Mouse (Mus musculus) liver, adult 2 months (tissue): ENCODE data around the gene Pcnx3. TPM values are rescaled to one million over a fixed set of nuclear protein-coding genes. Genes with fewer than 3 reads are reported as not detected.
"Not testable (repeated sequence)": the region's sequence is repeated elsewhere in the genome, so short reads cannot be mapped to it uniquely, and the experiment has no call there.

ENCODE experiments used
- DNase-seq: peaks from one replicate; pipeline ENCODE4 v3.0.0-alpha.2; 2011; ENCODE audit warnings: low read depth, low spot score; ENCODE audit errors: extremely low read depth
- H3K27ac ChIP-seq: fragments of 200-500 bp; replicated peaks from 2 replicates; pipeline ENCODE4 v1.5.1; 2012; ENCODE audit warnings: low read depth, mild to moderate bottlenecking, control low read depth, inconsistent platforms, low read length; ENCODE audit not compliant: insufficient read depth
- H3K27me3 ChIP-seq: fragments of 200-500 bp; 2 replicates; pipeline ENCODE4 v1.6.1; 2012; ENCODE audit warnings: mild to moderate bottlenecking, moderate library complexity, low read length, inconsistent platforms; ENCODE audit not compliant: control insufficient read depth, insufficient read depth
- H3K36me3 ChIP-seq: fragments of 200-500 bp; 2 replicates; pipeline ENCODE4 v1.6.1; 2012; ENCODE audit warnings: low read length, inconsistent platforms; ENCODE audit not compliant: control insufficient read depth, insufficient read depth
- H3K4me1 ChIP-seq: fragments of 200-500 bp; 2 replicates; pipeline ENCODE4 v1.6.1; 2011; ENCODE audit warnings: low read length; ENCODE audit not compliant: control insufficient read depth, insufficient read depth
- H3K4me3 ChIP-seq: fragments of 200-500 bp; 2 replicates; pipeline ENCODE4 v1.5.1; 2011; ENCODE audit warnings: low read depth, mild to moderate bottlenecking, control low read depth, low read length, moderate library complexity; ENCODE audit not compliant: insufficient read depth
- H3K79me2 ChIP-seq: fragments of 200-500 bp; 2 replicates; pipeline ENCODE4 v1.6.1; 2012; ENCODE audit warnings: inconsistent platforms, mild to moderate bottlenecking, low read length, moderate library complexity; ENCODE audit not compliant: control insufficient read depth, insufficient read depth
- H3K9ac ChIP-seq: fragments of 200-500 bp; 2 replicates; pipeline ENCODE4 v1.6.1; 2012; ENCODE audit warnings: low read depth, mild to moderate bottlenecking, control low read depth, inconsistent platforms, low read length
- CTCF ChIP-seq: fragments of 200-500 bp; IDR thresholded peaks from 2 replicates; pipeline ENCODE4 v1.5.1; 2011; ENCODE audit warnings: low read depth, low read length, control low read depth
- POLR2A ChIP-seq: fragments of 200-500 bp; IDR thresholded peaks from 2 replicates; pipeline ENCODE4 v1.6.1; 2011; ENCODE audit warnings: low read length, control low read depth; ENCODE audit not compliant: insufficient read depth; ENCODE audit errors: extremely low read depth
- WGBS: fragments of 180-500 bp; shearing (Covaris S2); methylation state at CpG from one replicate; pipeline ENCODE4 v1.1.7; 2018; 5-methylcytosine and 5-hydroxymethylcytosine counted together
- polyA plus RNA-seq: library from polyadenylated mRNA; depleted of rRNA; stranded (reverse); fragments of >200 nt; gene quantifications from 2 replicates; pipeline ENCODE4 v1.2.3, GENCODE M21; 2012
- total RNA-seq: library from RNA; depleted of rRNA; stranded (reverse); fragments of >200 nt; gene quantifications from 2 replicates; pipeline ENCODE4 v1.2.3, GENCODE M21; 2014

Pcnx3 gene
- total and polyA plus RNA-seq, 2 experiments: 7.6 to 63.8 TPM

- TF ChIP-seq CTCF: no peak
- no peak for TF ChIP-seq POLR2A
- peak overlapping the region; percentile 74 for H3K9ac ChIP-seq
- peaks cover 22% of the 10 kb centered on the region for H3K4me1 ChIP-seq
- H3K79me2 ChIP-seq: peaks cover 23% of the 10 kb centered on the region
- peak overlapping the region; percentile 89 for H3K4me3 ChIP-seq
- H3K36me3 ChIP-seq: no peaks in the 10 kb centered on the region; the same call in 1 of the 2 replicates
- H3K27me3 ChIP-seq: no peaks in the 10 kb centered on the region
- H3K27ac ChIP-seq: peak overlapping the region; percentile 90
- WGBS: 1% methylated on average over 7 of the region's 7 CpGs
- no peak for DNase-seq
These were observed 350 bp upstream of the Pcnx3 start for GRCm38 (mm10) chr19:5689088-5689428.

- Histone ChIP-seq H3K4me3 (peak overlapping the region; percentile 88), H3K4me1 (peaks cover 20% of the 10 kb centered on the region), H3K27me3 (no peaks in the 10 kb centered on the region), H3K27ac (no peak overlapping the region), H3K9ac (peak overlapping the region; percentile 80), H3K79me2 (peaks cover 23% of the 10 kb centered on the region), H3K36me3 (peaks cover 1% of the 10 kb centered on the region; the same call in 1 of the 2 replicates)
- DNase-seq: no peak
- no peak for TF ChIP-seq POLR2A
- no peak for TF ChIP-seq CTCF
- 32% methylated on average over 9 of the region's 9 CpGs for WGBS
These were observed 970 bp downstream of the Pcnx3 start for GRCm38 (mm10) chr19:5687738-5688137.

GRCm38 (mm10) chr19:5686954-5687353 is 1.8 kb downstream of the Pcnx3 start:
- WGBS: 94% methylated on average over 12 of the region's 12 CpGs
- H3K9ac ChIP-seq, H3K27me3 ChIP-seq, H3K27ac ChIP-seq, H3K4me3 ChIP-seq, H3K36me3 ChIP-seq, DNase-seq: not testable (repeated sequence)
- H3K79me2 ChIP-seq: peaks cover 23% of the 10 kb centered on the region
- H3K4me1 ChIP-seq: peaks cover 20% of the 10 kb centered on the region

- H3K36me3 ChIP-seq: peaks cover 5% of the 10 kb centered on the region; the same call in 1 of the 2 replicates
- no peak overlapping the region for H3K9ac ChIP-seq
- DNase-seq: no peak
- no peak for TF ChIP-seq POLR2A
- TF ChIP-seq CTCF: no peak
- H3K79me2 ChIP-seq: peaks cover 18% of the 10 kb centered on the region
- WGBS: 92% methylated on average over 13 of the region's 13 CpGs
- no peak overlapping the region for H3K4me3 ChIP-seq
- H3K27ac ChIP-seq: no peak overlapping the region
- no peaks in the 10 kb centered on the region for H3K27me3 ChIP-seq
- peaks cover 17% of the 10 kb centered on the region for H3K4me1 ChIP-seq
These were observed 2.3 kb downstream of the Pcnx3 start for GRCm38 (mm10) chr19:5686437-5686836.

- H3K27me3 ChIP-seq: no peaks in the 10 kb centered on the region
- H3K79me2 ChIP-seq: peaks cover 12% of the 10 kb centered on the region
- H3K27ac ChIP-seq: no peak overlapping the region
- 96% methylated on average over 11 of the region's 11 CpGs for WGBS
- H3K9ac ChIP-seq: no peak overlapping the region
- no peak overlapping the region for H3K4me3 ChIP-seq
- peaks cover 11% of the 10 kb centered on the region for H3K4me1 ChIP-seq
- H3K36me3 ChIP-seq: peaks cover 6% of the 10 kb centered on the region
- no peak for TF ChIP-seq POLR2A
- no peak for TF ChIP-seq CTCF
- no peak for DNase-seq
These were observed 2.8 kb downstream of the Pcnx3 start for GRCm38 (mm10) chr19:5685861-5686260.

- H3K27me3 ChIP-seq: no peaks in the 10 kb centered on the region
- H3K4me1 ChIP-seq: peaks cover 7% of the 10 kb centered on the region
- H3K36me3 ChIP-seq: peaks cover 7% of the 10 kb centered on the region
- no peak for DNase-seq
- peaks cover 8% of the 10 kb centered on the region for H3K79me2 ChIP-seq
- no peak for TF ChIP-seq POLR2A
- no peak for TF ChIP-seq CTCF
- WGBS: 97% methylated on average over 19 of the region's 19 CpGs
- no peak overlapping the region for H3K4me3 ChIP-seq
- no peak overlapping the region for H3K9ac ChIP-seq
- H3K27ac ChIP-seq: no peak overlapping the region
These were observed 3.3 kb downstream of the Pcnx3 start for GRCm38 (mm10) chr19:5685431-5685830.
